Mouse (Mus musculus): ENCODE measurements around the gene Rps19bp1. TPM values are rescaled to one million over a fixed set of nuclear protein-coding genes. Genes with fewer than 3 reads are reported as not detected.

Gene Rps19bp1
- polyA plus RNA-seq, 1 experiment, result 42.3 TPM

GRCm38 (mm10) chr15:80279053-80279452 is 14.9 kb upstream of the Rps19bp1 start:
- peak overlapping the region; percentile 84 for H3K27ac ChIP-seq (ENCODE audit: insufficient read depth, low read length)
- peak overlapping the region; percentile 40 for H3K4me3 ChIP-seq (ENCODE audit: insufficient read depth, low read length)
- H3K4me1 ChIP-seq (ENCODE audit: control insufficient read depth, insufficient read depth, low read length), result peaks cover 12% of the 10 kb centered on the region
- TF ChIP-seq CTCF (IDR thresholded peaks at IDR 0.05; ENCODE audit: extremely low read depth, insufficient read depth, low read length) (no peak), POLR2A (IDR thresholded peaks at IDR 0.05; ENCODE audit: extremely low read depth, insufficient read depth, low read length) (no peak)

DNA sequence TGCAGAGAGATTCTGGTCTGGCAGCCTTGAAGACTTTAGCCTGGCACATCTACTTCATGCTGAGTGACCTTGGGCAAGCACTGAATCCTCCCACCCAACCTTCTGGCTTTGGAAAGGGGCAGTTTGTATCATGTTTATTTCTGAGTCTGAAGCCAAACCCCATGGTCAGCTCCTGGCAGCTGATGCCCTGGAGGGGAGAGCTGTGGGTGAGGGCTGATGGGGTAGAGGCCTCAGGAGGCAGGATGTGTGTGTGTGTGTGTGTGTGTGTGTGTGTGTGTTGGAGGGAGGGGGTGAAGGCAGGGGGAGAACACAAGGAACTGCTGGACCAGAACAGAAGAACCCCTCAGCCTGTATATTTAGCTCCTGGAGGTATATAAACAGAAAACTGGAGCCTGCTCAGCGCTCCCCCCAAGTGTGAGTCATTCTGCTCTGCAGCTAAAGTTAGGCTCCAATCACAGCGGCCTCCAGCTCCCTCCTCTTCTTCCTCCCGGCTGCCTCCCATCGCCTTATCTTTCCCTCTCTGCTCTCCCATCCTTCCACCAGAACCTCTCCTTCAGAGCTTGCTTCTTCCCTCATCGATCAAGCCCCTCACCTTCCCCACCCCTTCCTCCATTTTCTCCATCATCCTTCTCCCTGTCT is 14.1 kb upstream of the Rps19bp1 start:
- no peak for TF ChIP-seq CTCF (IDR thresholded peaks at IDR 0.05; ENCODE audit: extremely low read depth, insufficient read depth, low read length)
- TF ChIP-seq POLR2A (IDR thresholded peaks at IDR 0.05; ENCODE audit: extremely low read depth, insufficient read depth, low read length), result peak; percentile 95
- Histone ChIP-seq H3K4me3 (ENCODE audit: insufficient read depth, low read length) (peak overlapping the region; percentile 40), H3K27ac (ENCODE audit: insufficient read depth, low read length) (peak overlapping the region; percentile 84), H3K4me1 (ENCODE audit: control insufficient read depth, insufficient read depth, low read length) (peaks cover 12% of the 10 kb centered on the region)

- no peak overlapping the region for H3K27ac ChIP-seq (ENCODE audit: insufficient read depth, low read length)
- no peak for TF ChIP-seq CTCF (IDR thresholded peaks at IDR 0.05; ENCODE audit: extremely low read depth, insufficient read depth, low read length)
- TF ChIP-seq POLR2A (IDR thresholded peaks at IDR 0.05; ENCODE audit: extremely low read depth, insufficient read depth, low read length), result no peak
Observed at GRCm38 (mm10) chr15:80277625-80278024, 13.5 kb upstream of the Rps19bp1 start.

DNA sequence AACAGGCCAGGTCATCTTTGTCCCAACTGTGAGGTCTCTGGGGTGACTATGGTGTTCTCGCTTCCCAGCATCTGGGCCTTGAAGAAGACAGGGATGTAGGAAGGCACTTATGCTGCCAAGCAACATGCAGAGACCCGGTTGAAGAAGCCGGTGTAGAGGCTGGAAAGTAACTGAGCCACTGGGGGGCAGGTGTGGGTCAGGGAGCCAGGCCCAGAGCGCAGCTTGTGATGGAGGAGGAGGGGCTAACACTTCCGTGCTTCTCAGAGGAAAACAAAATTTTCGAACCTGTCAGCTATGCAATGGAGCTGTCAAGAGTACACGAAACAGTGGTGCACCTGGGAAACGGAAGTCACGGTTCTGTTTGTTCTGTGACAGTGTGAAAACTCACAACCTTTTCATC is 13.0 kb upstream of the Rps19bp1 start:
- peaks cover 14% of the 10 kb centered on the region for H3K4me1 ChIP-seq (ENCODE audit: control insufficient read depth, insufficient read depth, low read length)
- no peak for TF ChIP-seq POLR2A (IDR thresholded peaks at IDR 0.05; ENCODE audit: extremely low read depth, insufficient read depth, low read length)
- no peak overlapping the region for H3K27ac ChIP-seq (ENCODE audit: insufficient read depth, low read length)
- H3K4me3 ChIP-seq (ENCODE audit: insufficient read depth, low read length), result no peak overlapping the region

More at GRCm38 (mm10) chr15:80277625-80278024, 13.5 kb upstream of the Rps19bp1 start:
- Histone ChIP-seq H3K4me3 (ENCODE audit: insufficient read depth, low read length) (no peak overlapping the region), H3K4me1 (ENCODE audit: control insufficient read depth, insufficient read depth, low read length) (peaks cover 12% of the 10 kb centered on the region)

DNA sequence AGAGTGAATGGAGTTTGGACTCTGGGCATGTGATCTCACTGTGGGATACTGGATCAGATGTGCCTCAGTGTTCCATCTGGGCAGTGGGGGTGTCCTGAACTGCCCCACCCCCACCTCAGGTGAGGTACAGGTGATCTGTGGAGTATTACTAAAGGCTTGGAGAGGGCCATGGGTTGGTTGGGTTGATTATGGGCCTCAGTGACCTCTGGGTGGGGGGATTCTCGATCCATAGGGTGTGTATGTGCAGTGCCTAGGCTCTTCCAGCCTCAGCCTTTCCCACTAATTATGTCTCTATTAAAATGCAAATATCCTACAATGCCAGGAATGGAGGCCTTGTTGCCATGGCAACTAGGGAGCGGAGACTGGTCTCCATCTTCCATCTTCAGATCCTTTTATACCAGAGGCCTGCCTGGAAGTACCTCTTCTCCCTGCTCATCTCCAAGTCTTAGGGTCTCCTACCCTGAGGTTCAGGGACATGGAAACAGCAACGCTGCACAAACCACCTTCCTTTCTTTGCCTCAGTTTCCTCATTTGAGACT is 7.8 kb upstream of the Rps19bp1 start:
- Histone ChIP-seq H3K4me3 (ENCODE audit: insufficient read depth, low read length) (no peak overlapping the region), H3K4me1 (ENCODE audit: control insufficient read depth, insufficient read depth, low read length) (peaks cover 2% of the 10 kb centered on the region; the same call in 1 of the 2 replicates), H3K27ac (ENCODE audit: insufficient read depth, low read length) (no peak overlapping the region)
- TF ChIP-seq CTCF (IDR thresholded peaks at IDR 0.05; ENCODE audit: extremely low read depth, insufficient read depth, low read length) (no peak), POLR2A (IDR thresholded peaks at IDR 0.05; ENCODE audit: extremely low read depth, insufficient read depth, low read length) (no peak)

DNA sequence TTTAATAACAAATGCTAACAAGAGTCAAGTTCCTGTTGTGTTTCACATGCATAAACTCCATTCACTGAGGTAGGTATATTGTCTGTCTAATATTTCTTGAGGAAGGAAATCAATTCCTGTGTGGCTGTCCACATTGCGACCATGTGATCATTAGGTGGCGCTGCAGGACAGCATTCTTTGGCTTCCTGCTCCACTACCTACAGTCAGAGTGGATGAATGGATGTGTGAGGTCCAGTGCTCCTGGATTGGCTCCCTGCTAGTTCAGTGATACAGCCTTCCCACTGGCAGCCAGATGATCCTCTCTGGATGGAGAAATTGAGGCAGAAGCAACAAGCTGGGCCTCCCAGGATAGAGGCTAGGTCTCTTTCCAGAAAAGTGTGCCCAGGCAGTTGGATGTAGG is 2.2 kb upstream of the Rps19bp1 start:
- H3K27ac ChIP-seq (ENCODE audit: insufficient read depth, low read length), result no peak overlapping the region
- TF ChIP-seq POLR2A (IDR thresholded peaks at IDR 0.05; ENCODE audit: extremely low read depth, insufficient read depth, low read length) (no peak), CTCF (IDR thresholded peaks at IDR 0.05; ENCODE audit: extremely low read depth, insufficient read depth, low read length) (peak; percentile 97)
- H3K4me1 ChIP-seq (ENCODE audit: control insufficient read depth, insufficient read depth, low read length), result no peaks in the 10 kb centered on the region
- no peak overlapping the region for H3K4me3 ChIP-seq (ENCODE audit: insufficient read depth, low read length)

GRCm38 (mm10) chr15:80261100-80261499 is 3.0 kb downstream of the Rps19bp1 start:
- TF ChIP-seq CTCF (IDR thresholded peaks at IDR 0.05; ENCODE audit: extremely low read depth, insufficient read depth, low read length), result no peak
- no peak for TF ChIP-seq POLR2A (IDR thresholded peaks at IDR 0.05; ENCODE audit: extremely low read depth, insufficient read depth, low read length)
- Histone ChIP-seq H3K4me1 (ENCODE audit: control insufficient read depth, insufficient read depth, low read length) (no peaks in the 10 kb centered on the region; the same call in 1 of the 2 replicates), H3K27ac (ENCODE audit: insufficient read depth, low read length) (no peak overlapping the region), H3K4me3 (ENCODE audit: insufficient read depth, low read length) (no peak overlapping the region)

DNA sequence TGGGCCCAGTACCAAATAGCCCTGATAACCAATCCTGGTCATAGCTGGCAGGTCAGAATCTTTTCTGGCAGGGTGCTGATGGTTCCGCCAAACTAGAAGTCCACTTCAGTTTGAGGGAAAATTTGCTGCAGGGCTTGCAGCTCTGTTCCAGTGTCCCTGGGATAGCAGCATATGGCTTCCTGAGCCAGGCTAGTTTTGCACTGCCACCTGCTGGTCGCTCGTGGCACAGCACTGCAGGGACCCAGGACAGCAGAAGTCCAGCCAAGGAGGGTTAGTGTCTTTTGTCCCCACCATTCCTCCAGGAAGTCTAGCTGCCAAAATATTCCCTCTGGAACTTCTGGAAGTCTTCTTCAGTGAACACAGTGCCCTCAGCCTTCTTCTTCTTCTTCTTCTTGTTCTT is 3.4 kb downstream of the Rps19bp1 start:
- peak; percentile 92 for TF ChIP-seq CTCF (IDR thresholded peaks at IDR 0.05; ENCODE audit: extremely low read depth, insufficient read depth, low read length)
- TF ChIP-seq POLR2A (IDR thresholded peaks at IDR 0.05; ENCODE audit: extremely low read depth, insufficient read depth, low read length), result no peak
- Histone ChIP-seq H3K4me3 (ENCODE audit: insufficient read depth, low read length) (no peak overlapping the region), H3K27ac (ENCODE audit: insufficient read depth, low read length) (no peak overlapping the region), H3K4me1 (ENCODE audit: control insufficient read depth, insufficient read depth, low read length) (no peaks in the 10 kb centered on the region; the same call in 1 of the 2 replicates)

GRCm38 (mm10) chr15:80259406-80260045 is 4.6 kb downstream of the Rps19bp1 start:
- H3K4me1 ChIP-seq (ENCODE audit: control insufficient read depth, insufficient read depth, low read length), result no peaks in the 10 kb centered on the region; the same call in 1 of the 2 replicates
- TF ChIP-seq CTCF (IDR thresholded peaks at IDR 0.05; ENCODE audit: extremely low read depth, insufficient read depth, low read length), result no peak
- TF ChIP-seq POLR2A (IDR thresholded peaks at IDR 0.05; ENCODE audit: extremely low read depth, insufficient read depth, low read length), result no peak

More at GRCm38 (mm10) chr15:80259406-80260045, 4.6 kb downstream of the Rps19bp1 start:
- no peak overlapping the region for H3K27ac ChIP-seq (ENCODE audit: insufficient read depth, low read length)
- H3K4me3 ChIP-seq (ENCODE audit: insufficient read depth, low read length), result no peak overlapping the region

Measured in cortical plate, adult 2 months (tissue).